Mouse (Mus musculus) central nervous system, embryonic 11.5 days (tissue): ENCODE results near the gene Glipr1. TPM values are rescaled to one million over a fixed set of nuclear protein-coding genes. Genes with fewer than 3 reads are reported as not detected.

ENCODE experiments used
- polyA plus RNA-seq: library from polyadenylated mRNA; depleted of rRNA; stranded (reverse); fragments of >200 nt; gene quantifications from 2 replicates; pipeline ENCODE4 v1.2.3, GENCODE M21; 2012; rRNA removed

Glipr1 gene
- 0.71 and 2.1 TPM in 2 replicates for polyA plus RNA-seq

DNA sequence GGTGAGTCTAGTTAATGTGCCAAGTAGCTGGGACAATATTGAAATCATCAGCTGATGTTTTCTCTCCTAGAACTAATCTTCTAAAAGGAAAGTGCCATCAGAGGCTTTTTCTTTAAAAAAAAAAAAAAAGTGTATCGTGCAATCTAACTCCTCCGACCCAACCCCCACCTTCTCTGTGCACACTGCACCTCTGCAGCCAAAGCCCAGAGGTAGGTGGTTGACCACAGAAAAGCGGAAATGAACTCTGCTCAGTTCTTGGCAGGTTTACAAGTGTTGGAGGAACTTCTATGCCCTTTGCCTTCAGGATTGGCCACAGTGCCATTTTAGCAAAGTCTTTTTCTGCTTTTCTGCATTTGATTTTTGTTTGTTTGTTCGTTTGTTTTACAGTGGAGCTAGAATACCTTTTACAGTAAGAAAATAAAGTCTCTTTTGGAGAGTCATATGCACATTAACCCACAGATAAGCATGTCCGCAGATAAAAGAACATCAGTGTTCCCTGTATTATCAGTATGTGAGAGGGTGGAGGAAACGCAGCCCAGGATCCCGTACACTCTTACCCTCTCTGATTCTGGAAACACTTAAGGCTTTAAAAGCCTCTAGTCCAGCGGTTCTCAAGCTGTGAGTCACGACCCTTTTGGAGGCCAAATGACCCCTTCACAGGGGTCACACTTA, at the start of gene Glipr1:
TSS of gene Glipr1 (minus strand) at position 88 of the 672 bp plus-strand sequence.

GRCm38 (mm10) chr10:111972542-111973361, 29.7 kb downstream of the Glipr1 start, which contains the start of gene Krr1:
Krr1 (plus strand) TSS chr10:111972664.

Other genes with a start within 250 kb of the Glipr1 start
- gene Krr1, start 30.0 kb downstream of the Glipr1 start, polyA plus RNA-seq: 47.1 and 78.0 TPM in 2 replicates
- not detected in 2 replicates for gene Glipr1l1, start 57.6 kb upstream of the Glipr1 start, polyA plus RNA-seq
- not detected in 2 replicates for gene Glipr1l2, start 80.7 kb upstream of the Glipr1 start, polyA plus RNA-seq
- not detected in 2 replicates for gene Glipr1l3, start 157.7 kb upstream of the Glipr1 start, polyA plus RNA-seq
- gene Caps2, start 161.0 kb upstream of the Glipr1 start, polyA plus RNA-seq: 0.43 and 0.66 TPM in 2 replicates